Mouse (Mus musculus) intestine, embryonic 14.5 days (tissue): Measurements from ENCODE around the gene Speg. TPM values are rescaled to one million over a fixed set of nuclear protein-coding genes. Genes with fewer than 3 reads are reported as not detected.

Experiments used
- ATAC-seq: fragments of 200-750 bp; cut with Nextera tagmentation; replicated peaks from 2 replicates; pipeline ENCODE4 v1.8.0; 2017; ENCODE audit warnings: low read depth, moderate number of reproducible peaks, moderate TSS enrichment, moderate library complexity; ENCODE audit not compliant: low FRiP score, low TSS enrichment
- DNase-seq: peaks from one replicate; pipeline ENCODE4 v3.0.0-alpha.2; 2018; ENCODE audit warnings: low spot score
- H3K27ac ChIP-seq: fragments of 300-500 bp; sonication (generic); 2 replicates; pipeline ENCODE4 v1.5.1; 2014; ENCODE audit warnings: low read depth, mild to moderate bottlenecking, control low read depth
- H3K27me3 ChIP-seq: fragments of 300-500 bp; sonication (generic); replicated peaks from 2 replicates; pipeline ENCODE4 v1.6.1; 2014; ENCODE audit warnings: low read length, control low read depth; ENCODE audit not compliant: control insufficient read depth, insufficient read depth
- H3K36me3 ChIP-seq: fragments of 300-500 bp; sonication (generic); 2 replicates; pipeline ENCODE4 v1.6.1; 2014; ENCODE audit warnings: low read length, control low read depth; ENCODE audit not compliant: control insufficient read depth, insufficient read depth
- H3K4me1 ChIP-seq: fragments of 300-500 bp; sonication (generic); replicated peaks from 2 replicates; pipeline ENCODE4 v1.6.1; 2014; ENCODE audit warnings: low read length, control low read depth, mixed read lengths; ENCODE audit not compliant: control insufficient read depth, insufficient read depth
- H3K4me2 ChIP-seq: fragments of 300-500 bp; sonication (generic); 2 replicates; pipeline ENCODE4 v1.6.1; 2014; ENCODE audit warnings: low read length
- H3K4me3 ChIP-seq: fragments of 300-500 bp; sonication (generic); 2 replicates; pipeline ENCODE4 v1.5.1; 2014; ENCODE audit warnings: low read depth, low read length, control low read depth, mixed read lengths
- H3K9ac ChIP-seq: fragments of 300-500 bp; sonication (generic); 2 replicates; pipeline ENCODE4 v1.6.1; 2014; ENCODE audit warnings: mild to moderate bottlenecking, low read length
- H3K9me3 ChIP-seq: fragments of 300-500 bp; sonication (generic); 2 replicates; pipeline ENCODE4 v1.6.1; 2016; ENCODE audit warnings: low read length, control low read depth; ENCODE audit not compliant: control insufficient read depth
- WGBS: fragments of 180-500 bp; shearing (Covaris S2); extraction: QIAGEN DNeasy Blood & Tissue Kit; methylation state at CpG from one replicate; pipeline ENCODE4 v1.1.7; 2014; 5-methylcytosine and 5-hydroxymethylcytosine counted together
- polyA plus RNA-seq: library from polyadenylated mRNA; unstranded; fragments of >200 nt; fragmentation: Nextera tagmentation; extraction: Ambion mirVana; gene quantifications from 2 replicates; pipeline ENCODE4 v1.2.1, GENCODE M21; 2014

Gene Speg
- polyA plus RNA-seq, 1 experiment from 2014 or later, result 46.7 TPM

DNA sequence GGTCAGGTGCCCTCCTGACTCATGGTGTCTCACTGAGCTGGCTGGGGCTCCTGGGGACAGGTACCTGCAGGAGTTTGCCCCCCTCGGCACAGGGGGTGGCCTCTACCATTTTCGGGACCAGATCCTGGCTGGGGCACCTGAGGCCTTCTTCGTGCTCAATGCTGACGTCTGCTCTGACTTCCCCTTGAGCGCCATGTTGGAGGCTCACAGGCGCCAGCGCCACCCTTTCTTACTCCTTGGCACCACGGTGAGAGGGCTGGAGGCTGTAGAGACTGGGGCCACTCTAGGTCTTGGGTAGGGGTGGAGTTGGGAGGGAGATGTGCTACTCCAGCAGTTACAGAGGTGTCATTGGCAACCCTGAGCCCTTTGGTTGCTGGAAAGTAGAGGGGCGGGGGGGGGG lies 63.7 kb downstream of the Speg start:
- Histone ChIP-seq H3K9me3 (no peaks in the 10 kb centered on the region), H3K4me1 (peaks cover 10% of the 10 kb centered on the region), H3K27me3 (no peaks in the 10 kb centered on the region), H3K36me3 (0 out of 2 replicates have a peak, but pooled peaks cover 6% of the 10 kb centered on the region), H3K27ac (no peak overlapping the region), H3K9ac (no peak overlapping the region), H3K4me2 (no peak overlapping the region), H3K4me3 (no peak overlapping the region)
- DNase-seq (no peak), ATAC-seq (no peak)
- 77% methylated on average over 8 of the region's 9 CpGs for WGBS

DNA sequence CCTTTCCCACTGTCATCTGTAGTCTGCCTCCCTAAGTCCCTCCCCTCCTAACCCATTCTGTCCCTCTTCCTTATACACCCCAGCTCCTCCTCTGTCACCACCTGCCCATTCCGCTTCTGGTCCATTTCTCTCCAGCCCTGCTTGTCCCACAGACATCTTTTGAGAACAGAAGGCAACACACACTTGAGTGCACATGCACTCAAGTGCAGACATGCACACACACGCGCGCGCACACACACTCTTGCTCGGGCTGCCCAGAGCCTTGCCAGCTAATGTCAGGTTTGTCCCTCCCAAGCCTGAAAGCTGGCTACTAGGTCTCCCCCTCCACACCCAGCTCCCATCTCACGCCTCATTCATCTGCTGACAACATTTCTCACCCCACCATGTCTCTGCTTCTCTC lies 65.6 kb downstream of the Speg start:
- no peak overlapping the region for H3K4me2 ChIP-seq
- H3K4me3 ChIP-seq, result no peak overlapping the region
- no peaks in the 10 kb centered on the region for H3K9me3 ChIP-seq
- ATAC-seq (no peak), DNase-seq (no peak)
- no peak overlapping the region for H3K27ac ChIP-seq
- 96% methylated on average over 7 of the region's 7 CpGs for WGBS
- 0 out of 2 replicates have a peak, but pooled peaks cover 6% of the 10 kb centered on the region for H3K36me3 ChIP-seq
- H3K27me3 ChIP-seq, result peaks cover 3% of the 10 kb centered on the region; the same call in 1 of the 2 replicates
- H3K4me1 ChIP-seq, result peaks cover 13% of the 10 kb centered on the region
- H3K9ac ChIP-seq, result no peak overlapping the region

DNA sequence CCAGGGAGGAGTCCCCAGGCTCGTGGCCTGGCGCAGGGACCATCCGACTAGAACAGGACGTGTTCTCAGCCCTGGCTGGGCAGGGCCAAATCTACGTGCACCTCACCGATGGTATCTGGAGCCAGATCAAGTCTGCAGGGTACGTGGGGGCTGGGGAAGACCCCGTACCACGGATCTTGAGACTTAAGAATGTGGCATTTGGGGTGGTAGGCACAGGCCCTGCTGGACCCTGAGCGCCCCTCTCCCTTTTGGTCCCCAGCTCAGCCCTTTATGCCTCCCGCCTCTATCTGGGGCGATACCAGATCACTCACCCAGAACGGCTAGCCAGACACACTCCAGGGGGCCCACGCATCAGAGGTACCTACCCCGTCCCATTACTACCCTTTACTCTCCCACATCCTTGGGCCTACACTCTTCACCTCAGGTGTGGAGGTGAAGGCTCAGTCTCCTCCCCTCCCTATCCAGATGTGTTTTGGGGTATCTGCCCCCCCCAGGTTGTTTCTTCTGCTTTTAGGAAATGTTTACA lies 66.4 kb downstream of the Speg start:
- DNase-seq (no peak), ATAC-seq (no peak)
- H3K9me3 ChIP-seq, result no peaks in the 10 kb centered on the region
- H3K9ac ChIP-seq, result no peak overlapping the region
- no peak overlapping the region for H3K4me3 ChIP-seq
- H3K4me1 ChIP-seq, result peaks cover 17% of the 10 kb centered on the region
- 94% methylated on average over 15 of the region's 15 CpGs for WGBS
- H3K4me2 ChIP-seq, result no peak overlapping the region
- H3K27me3 ChIP-seq, result peaks cover 7% of the 10 kb centered on the region; the same call in 1 of the 2 replicates
- H3K27ac ChIP-seq, result no peak overlapping the region
- H3K36me3 ChIP-seq, result 0 out of 2 replicates have a peak, but pooled peaks cover 6% of the 10 kb centered on the region

DNA sequence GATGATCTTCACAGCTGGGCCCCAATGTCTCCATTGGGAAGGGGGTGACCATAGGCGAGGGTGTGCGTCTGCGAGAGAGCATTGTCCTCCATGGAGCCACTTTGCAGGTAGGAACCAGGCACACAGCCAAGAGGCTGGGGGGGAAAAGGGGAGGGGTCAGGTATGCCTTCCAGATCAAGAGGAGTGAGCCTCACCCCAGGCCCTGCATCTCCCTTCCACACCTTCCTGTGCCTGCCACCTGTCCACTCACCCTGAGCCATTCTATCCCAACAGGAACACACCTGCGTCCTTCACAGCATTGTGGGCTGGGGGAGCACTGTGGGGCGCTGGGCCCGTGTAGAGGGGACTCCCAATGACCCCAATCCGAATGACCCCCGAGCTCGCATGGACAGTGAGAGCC lies 67.1 kb downstream of the Speg start:
- no peak for DNase-seq
- ATAC-seq, result no peak
- H3K27me3 ChIP-seq, result peaks cover 13% of the 10 kb centered on the region; the same call in 1 of the 2 replicates
- 0 out of 2 replicates have a peak, but pooled peaks cover 6% of the 10 kb centered on the region for H3K36me3 ChIP-seq
- no peak overlapping the region for H3K9ac ChIP-seq
- no peak overlapping the region for H3K4me2 ChIP-seq
- H3K9me3 ChIP-seq, result no peaks in the 10 kb centered on the region
- H3K27ac ChIP-seq, result no peak overlapping the region
- H3K4me1 ChIP-seq, result peaks cover 17% of the 10 kb centered on the region
- WGBS, result 88% methylated on average over 9 of the region's 9 CpGs
- no peak overlapping the region for H3K4me3 ChIP-seq

DNA sequence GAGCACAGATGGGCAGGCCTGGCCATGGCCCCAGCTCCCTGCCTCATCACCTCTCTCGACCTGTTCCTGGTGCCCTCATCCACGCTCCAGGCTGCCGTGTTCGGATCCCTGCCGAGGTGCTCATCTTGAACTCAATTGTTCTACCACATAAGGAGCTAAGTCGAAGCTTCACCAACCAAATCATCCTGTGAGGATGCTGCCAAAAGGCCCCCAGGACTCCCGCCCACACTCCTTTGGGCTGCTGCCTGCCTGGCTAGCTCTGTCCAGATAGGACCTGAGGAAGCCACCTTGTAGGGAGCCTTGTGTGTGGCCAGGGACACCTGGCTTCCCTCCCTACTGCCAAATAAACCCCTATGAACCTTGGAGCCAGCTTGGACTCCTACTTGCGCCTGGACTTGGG lies 67.7 kb downstream of the Speg start:
- Histone ChIP-seq H3K27me3 (peaks cover 19% of the 10 kb centered on the region), H3K27ac (no peak overlapping the region), H3K4me3 (no peak overlapping the region), H3K9me3 (no peaks in the 10 kb centered on the region), H3K4me1 (peaks cover 23% of the 10 kb centered on the region), H3K36me3 (0 out of 2 replicates have a peak, but pooled peaks cover 6% of the 10 kb centered on the region), H3K9ac (no peak overlapping the region), H3K4me2 (no peak overlapping the region)
- 57% methylated on average over 8 of the region's 8 CpGs for WGBS
- no peak for DNase-seq
- ATAC-seq, result no peak

DNA sequence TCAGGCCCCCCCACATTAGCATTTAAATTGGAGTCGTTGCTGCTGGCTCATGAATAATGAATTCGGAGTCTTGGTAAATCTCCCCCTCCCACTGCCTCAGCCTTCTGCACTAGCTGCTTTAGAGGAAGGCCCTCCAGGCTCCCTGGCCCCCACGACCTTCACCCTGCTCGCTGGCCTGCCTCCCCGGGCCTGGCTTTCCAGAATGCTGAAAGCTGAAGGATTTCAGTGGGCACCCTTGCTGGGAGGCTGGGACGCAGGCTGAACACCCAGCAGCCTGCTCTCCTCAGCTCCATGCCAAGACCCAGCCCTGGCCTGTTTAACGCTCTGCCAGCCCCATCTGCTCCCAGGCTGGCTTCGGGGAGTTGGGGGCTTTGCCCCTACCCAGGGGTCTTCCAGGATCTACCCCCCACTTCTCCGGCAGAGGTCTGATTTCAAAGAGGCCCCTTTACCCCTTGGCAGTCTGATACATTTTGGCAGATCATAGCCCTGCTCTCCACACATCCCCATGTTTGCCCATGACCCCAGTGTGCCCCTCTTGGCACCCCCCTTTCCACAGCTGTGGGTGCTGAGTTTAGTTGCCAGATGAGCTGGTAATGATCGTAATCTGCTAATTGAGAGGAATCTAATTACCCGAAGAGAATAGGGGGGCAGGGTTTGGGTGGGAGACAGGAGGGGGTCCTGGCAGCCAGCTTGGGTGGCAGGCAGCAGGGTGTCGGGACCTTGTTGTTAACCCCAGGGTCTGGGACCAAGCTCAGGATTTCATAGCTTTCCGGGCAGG lies 68.3 kb downstream of the Speg start:
- no peak overlapping the region for H3K4me3 ChIP-seq
- peaks cover 25% of the 10 kb centered on the region for H3K4me1 ChIP-seq
- H3K9me3 ChIP-seq, result no peaks in the 10 kb centered on the region
- peaks cover 25% of the 10 kb centered on the region for H3K27me3 ChIP-seq
- no peak overlapping the region for H3K27ac ChIP-seq
- H3K9ac ChIP-seq, result no peak overlapping the region
- DNase-seq (no peak), ATAC-seq (no peak)
- 0 out of 2 replicates have a peak, but pooled peaks cover 6% of the 10 kb centered on the region for H3K36me3 ChIP-seq
- WGBS, result 40% methylated on average over 13 of the region's 13 CpGs
- no peak overlapping the region for H3K4me2 ChIP-seq

DNA sequence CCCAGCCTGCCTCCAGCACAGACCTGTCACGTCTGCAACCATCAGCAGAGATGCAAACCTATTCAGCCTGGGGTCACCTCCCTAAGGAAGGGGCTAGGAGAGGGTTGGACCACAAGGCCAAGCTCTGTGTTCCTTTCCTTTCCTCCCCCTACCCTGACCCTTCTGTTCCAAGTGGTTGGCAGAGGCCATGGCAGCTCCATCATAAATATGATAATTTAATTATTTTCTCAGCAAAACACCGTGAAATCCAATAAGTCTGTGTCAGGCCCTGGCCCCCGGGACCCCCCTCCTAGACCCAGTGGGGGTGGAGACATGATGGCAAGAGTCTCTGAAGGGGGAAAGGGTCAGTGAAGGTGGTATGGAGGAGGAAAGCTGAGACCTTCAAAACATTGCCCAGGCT lies 69.1 kb downstream of the Speg start:
- DNase-seq (no peak), ATAC-seq (no peak)
- H3K4me1 ChIP-seq, result peaks cover 25% of the 10 kb centered on the region
- 0 out of 2 replicates have a peak, but pooled peaks cover 6% of the 10 kb centered on the region for H3K36me3 ChIP-seq
- H3K27ac ChIP-seq, result no peak overlapping the region
- H3K4me2 ChIP-seq, result no peak overlapping the region
- no peak overlapping the region for H3K9ac ChIP-seq
- H3K9me3 ChIP-seq, result no peaks in the 10 kb centered on the region
- WGBS, result 55% methylated on average over 3 of the region's 3 CpGs
- H3K27me3 ChIP-seq, result peaks cover 33% of the 10 kb centered on the region
- no peak overlapping the region for H3K4me3 ChIP-seq

DNA sequence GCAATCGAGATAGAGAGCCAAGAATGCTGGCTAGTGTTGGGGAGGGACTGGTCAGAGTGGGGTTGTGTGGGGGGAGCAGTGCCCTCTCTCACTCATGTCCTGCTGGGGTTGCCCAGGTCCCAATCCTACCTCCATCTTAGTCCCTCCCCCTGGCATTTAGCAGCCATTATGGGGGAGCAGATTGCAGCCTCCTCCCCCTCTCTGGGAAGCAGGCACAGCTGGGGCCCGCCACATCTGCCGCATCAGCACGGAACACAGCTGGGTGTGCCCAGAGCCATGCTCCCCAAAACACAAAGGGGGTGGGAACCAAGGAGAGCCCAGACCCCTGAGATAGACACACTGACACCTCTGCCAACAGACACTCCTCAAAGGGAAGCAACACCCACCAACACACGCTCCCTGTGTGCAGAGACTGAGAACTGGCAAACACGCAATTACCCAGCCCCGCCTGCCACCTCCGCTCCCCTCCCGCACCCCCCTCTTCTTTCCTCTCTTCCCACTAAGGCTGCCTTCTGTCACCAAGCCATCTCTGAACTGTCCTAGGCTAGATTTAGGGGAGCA lies 70.1 kb downstream of the Speg start:
- no peaks in the 10 kb centered on the region for H3K9me3 ChIP-seq
- no peak for ATAC-seq
- no peak overlapping the region for H3K9ac ChIP-seq
- DNase-seq, result no peak
- 16% methylated on average over 8 of the region's 9 CpGs for WGBS
- H3K36me3 ChIP-seq, result 0 out of 2 replicates have a peak, but pooled peaks cover 5% of the 10 kb centered on the region
- H3K27me3 ChIP-seq, result peaks cover 43% of the 10 kb centered on the region
- H3K27ac ChIP-seq, result no peak overlapping the region
- peak overlapping the region; percentile 49; the same call in 1 of the 2 replicates for H3K4me2 ChIP-seq
- H3K4me3 ChIP-seq, result no peak overlapping the region
- peaks cover 25% of the 10 kb centered on the region for H3K4me1 ChIP-seq
